Mouse (Mus musculus) activated CD4-positive, CD25-positive, alpha-beta regulatory T cell, adult 4 months (primary cell): ENCODE results near the gene Them7. TPM values are rescaled to one million over a fixed set of nuclear protein-coding genes. Genes with fewer than 3 reads are reported as not detected.

Experiments
- ATAC-seq: one replicate; pipeline ENCODE4 v1.8.0; 2017
- polyA plus RNA-seq, 2 experiments: library from polyadenylated mRNA; unstranded; fragments of 100-300 nt; shearing (Covaris generic); gene quantifications; one replicate each; pipeline ENCODE4 v1.2.1; 2017

Them7 gene
- not detected for polyA plus RNA-seq

- ATAC-seq = no peak
Measured at GRCm38 (mm10) chr2:105224134-105224986, at the start of gene Them7. TSS of gene Them7 (plus strand) at chr2:105224320.

- ATAC-seq = no peak
Measured at GRCm38 (mm10) chr2:105178871-105179270, 45.2 kb upstream of the Them7 start.

- no peak for ATAC-seq
Measured at GRCm38 (mm10) chr2:105182501-105182900, 41.6 kb upstream of the Them7 start.

- ATAC-seq = no peak
Measured at GRCm38 (mm10) chr2:105185140-105185539, 39.0 kb upstream of the Them7 start.

- no peak for ATAC-seq
Measured at GRCm38 (mm10) chr2:105185768-105186529, 38.2 kb upstream of the Them7 start.

GRCm38 (mm10) chr2:105186591-105186990 lies 37.5 kb upstream of the Them7 start:
- ATAC-seq = no peak

- no peak for ATAC-seq
Measured at GRCm38 (mm10) chr2:105188182-105188581, 35.9 kb upstream of the Them7 start.

- ATAC-seq = no peak
Measured at GRCm38 (mm10) chr2:105189352-105189751, 34.8 kb upstream of the Them7 start.

- ATAC-seq = no peak
Measured at GRCm38 (mm10) chr2:105200152-105200551, 24.0 kb upstream of the Them7 start.

- ATAC-seq = no peak
Measured at GRCm38 (mm10) chr2:105206563-105207174, 17.5 kb upstream of the Them7 start.

- no peak for ATAC-seq
Measured at GRCm38 (mm10) chr2:105212839-105213238, 11.3 kb upstream of the Them7 start.

GRCm38 (mm10) chr2:105215914-105216313 lies 8.2 kb upstream of the Them7 start:
- ATAC-seq = no peak

- no peak for ATAC-seq
Measured at GRCm38 (mm10) chr2:105219229-105219628, 4.9 kb upstream of the Them7 start.

GRCm38 (mm10) chr2:105219664-105220063 lies 4.5 kb upstream of the Them7 start:
- ATAC-seq = no peak

- no peak for ATAC-seq
Measured at GRCm38 (mm10) chr2:105220738-105221303, 3.3 kb upstream of the Them7 start.

- no peak for ATAC-seq
Measured at GRCm38 (mm10) chr2:105223606-105224005, 514 bp upstream of the Them7 start.

- no peak for ATAC-seq
Measured at GRCm38 (mm10) chr2:105224987-105225375, 861 bp downstream of the Them7 start.

- no peak for ATAC-seq
Measured at GRCm38 (mm10) chr2:105226297-105226958, 2.3 kb downstream of the Them7 start.

GRCm38 (mm10) chr2:105228416-105228815 lies 4.3 kb downstream of the Them7 start:
- ATAC-seq = no peak

- ATAC-seq = no peak
Measured at GRCm38 (mm10) chr2:105230333-105230732, 6.2 kb downstream of the Them7 start.

- ATAC-seq = no peak
Measured at GRCm38 (mm10) chr2:105232386-105232785, 8.3 kb downstream of the Them7 start.

- ATAC-seq = no peak
Measured at GRCm38 (mm10) chr2:105234278-105234677, 10.2 kb downstream of the Them7 start.
